Mouse (Mus musculus) stomach, postnatal 0 days (tissue): Measurements from ENCODE around the gene Gtf2e1. TPM values are rescaled to one million over a fixed set of nuclear protein-coding genes. Genes with fewer than 3 reads are reported as not detected.

Experiments used
- ATAC-seq: fragments of 200-750 bp; cut with Nextera tagmentation; 2 replicates; pipeline ENCODE4 v1.8.0; 2017; ENCODE audit not compliant: low FRiP score, low TSS enrichment
- DNase-seq: peaks from one replicate; pipeline ENCODE4 v3.0.0-alpha.2; 2016; ENCODE audit warnings: low spot score
- H3K27ac ChIP-seq: fragments of 300-500 bp; sonication (generic); replicated peaks from 2 replicates; pipeline ENCODE4 v1.5.1; 2014; ENCODE audit warnings: mild to moderate bottlenecking, control low read depth
- H3K27me3 ChIP-seq: fragments of 300-500 bp; sonication (generic); 2 replicates; pipeline ENCODE4 v1.6.1; 2014; ENCODE audit warnings: low read length; ENCODE audit not compliant: control insufficient read depth, insufficient read depth
- H3K36me3 ChIP-seq: fragments of 300-500 bp; sonication (generic); 2 replicates; pipeline ENCODE4 v1.6.1; 2014; ENCODE audit warnings: low read length, mixed read lengths; ENCODE audit not compliant: control insufficient read depth, insufficient read depth
- H3K4me1 ChIP-seq: fragments of 300-500 bp; sonication (generic); replicated peaks from 2 replicates; pipeline ENCODE4 v1.6.1; 2014; ENCODE audit warnings: antibody characterized with exemption; ENCODE audit not compliant: control insufficient read depth, insufficient read depth
- H3K4me2 ChIP-seq: fragments of 300-500 bp; sonication (generic); replicated peaks from 2 replicates; pipeline ENCODE4 v1.6.1; 2014; ENCODE audit warnings: low read depth, mild to moderate bottlenecking, control low read depth, moderate library complexity
- H3K4me3 ChIP-seq: fragments of 300-500 bp; sonication (generic); 2 replicates; pipeline ENCODE4 v1.5.1; 2014; ENCODE audit warnings: low read depth, low read length, control low read depth
- H3K9ac ChIP-seq: fragments of 300-500 bp; sonication (generic); 2 replicates; pipeline ENCODE4 v1.6.1; 2014; ENCODE audit warnings: mild to moderate bottlenecking, low read length, control low read depth, mixed read lengths
- H3K9me3 ChIP-seq: fragments of 300-500 bp; sonication (generic); 2 replicates; pipeline ENCODE4 v1.6.1; 2016; ENCODE audit warnings: low read length; ENCODE audit not compliant: control insufficient read depth
- CTCF ChIP-seq: IDR thresholded peaks from 2 replicates; pipeline ENCODE4 v1.5.1; 2016; ENCODE audit warnings: antibody characterized with exemption, low read depth, mild to moderate bottlenecking, moderate library complexity
- EP300 ChIP-seq: optimal IDR thresholded peaks from 2 replicates; pipeline ENCODE3; 2016; ENCODE audit warnings: antibody characterized with exemption
- WGBS: fragments of 180-500 bp; shearing (Covaris S2); extraction: QIAGEN DNeasy Blood & Tissue Kit; methylation state at CpG from one replicate; pipeline ENCODE4 v1.1.7; 2014; 5-methylcytosine and 5-hydroxymethylcytosine counted together
- polyA plus RNA-seq: library from polyadenylated mRNA; unstranded; fragments of >200 nt; fragmentation: Nextera tagmentation; extraction: Ambion mirVana; gene quantifications from 2 replicates; pipeline ENCODE4 v1.2.1, GENCODE M21; 2015

Gtf2e1 gene
- polyA plus RNA-seq, 1 experiment from 2014 or later = 9.2 TPM

GRCm38 (mm10) chr16:37495017-37495416, 44.6 kb downstream of the Gtf2e1 start:
- no peaks in the 10 kb centered on the region for H3K27me3 ChIP-seq
- no peak overlapping the region for H3K27ac ChIP-seq
- H3K36me3 ChIP-seq = no peaks in the 10 kb centered on the region
- H3K4me3 ChIP-seq = no peak overlapping the region
- H3K4me2 ChIP-seq = no peak overlapping the region
- DNase-seq (no peak), ATAC-seq (no peak)
- H3K4me1 ChIP-seq = no peaks in the 10 kb centered on the region
- WGBS = 73% methylated on average over 6 of the region's 6 CpGs
- H3K9ac ChIP-seq = no peak overlapping the region
- H3K9me3 ChIP-seq = no peaks in the 10 kb centered on the region
- TF ChIP-seq EP300 (no peak), CTCF (no peak)

GRCm38 (mm10) chr16:37486826-37487612, 52.6 kb downstream of the Gtf2e1 start:
- no peaks in the 10 kb centered on the region for H3K4me1 ChIP-seq
- H3K9me3 ChIP-seq = no peaks in the 10 kb centered on the region
- no peaks in the 10 kb centered on the region for H3K27me3 ChIP-seq
- ATAC-seq (no peak), DNase-seq (no peak)
- no peak overlapping the region for H3K27ac ChIP-seq
- H3K9ac ChIP-seq = no peak overlapping the region
- TF ChIP-seq EP300 (no peak), CTCF (no peak)
- H3K36me3 ChIP-seq = no peaks in the 10 kb centered on the region
- H3K4me3 ChIP-seq = no peak overlapping the region
- no peak overlapping the region for H3K4me2 ChIP-seq
- WGBS = 94% methylated on average over 3 of the region's 3 CpGs

GRCm38 (mm10) chr16:37478311-37479291, 61.0 kb downstream of the Gtf2e1 start:
- no peak for DNase-seq
- no peak overlapping the region for H3K27ac ChIP-seq
- TF ChIP-seq CTCF = no peak
- TF ChIP-seq EP300 = no peak
- H3K9me3 ChIP-seq = no peaks in the 10 kb centered on the region
- H3K9ac ChIP-seq = no peak overlapping the region
- no peaks in the 10 kb centered on the region for H3K27me3 ChIP-seq
- H3K36me3 ChIP-seq = no peaks in the 10 kb centered on the region
- H3K4me3 ChIP-seq = no peak overlapping the region
- 84% methylated on average over 10 of the region's 10 CpGs for WGBS
- no peak overlapping the region for H3K4me2 ChIP-seq
- ATAC-seq = no peak
- no peaks in the 10 kb centered on the region for H3K4me1 ChIP-seq

- Histone ChIP-seq H3K4me1 (no peaks in the 10 kb centered on the region), H3K27me3 (no peaks in the 10 kb centered on the region), H3K4me2 (no peak overlapping the region), H3K9me3 (no peaks in the 10 kb centered on the region), H3K4me3 (no peak overlapping the region), H3K36me3 (no peaks in the 10 kb centered on the region), H3K27ac (no peak overlapping the region), H3K9ac (no peak overlapping the region)
- no peak for TF ChIP-seq CTCF
- TF ChIP-seq EP300 = no peak
- WGBS = 60% methylated on average over 5 of the region's 5 CpGs
- ATAC-seq (no peak), DNase-seq (no peak)
These were observed 66.8 kb downstream of the Gtf2e1 start for GRCm38 (mm10) chr16:37472620-37473312.

GRCm38 (mm10) chr16:37469595-37469994, 70.0 kb downstream of the Gtf2e1 start:
- ATAC-seq (no peak), DNase-seq (no peak)
- H3K27me3 ChIP-seq = no peaks in the 10 kb centered on the region
- no peak overlapping the region for H3K4me2 ChIP-seq
- H3K36me3 ChIP-seq = no peaks in the 10 kb centered on the region
- H3K4me1 ChIP-seq = no peaks in the 10 kb centered on the region
- no peak overlapping the region for H3K4me3 ChIP-seq
- no peaks in the 10 kb centered on the region for H3K9me3 ChIP-seq
- no peak overlapping the region for H3K9ac ChIP-seq
- no peak overlapping the region for H3K27ac ChIP-seq
- 85% methylated on average over 3 of the region's 3 CpGs for WGBS
- TF ChIP-seq EP300 = no peak
- TF ChIP-seq CTCF = no peak
